Mouse (Mus musculus) bone marrow macrophage, adult 2 months (primary cell): ENCODE data around the gene Yy1.

Source experiments
- CTCF ChIP-seq: IDR thresholded peaks from 2 replicates; pipeline ENCODE4 v1.5.1; 2012; ENCODE audit warnings: low read depth, mild to moderate bottlenecking, low read length, moderate library complexity
- POLR2A ChIP-seq: IDR thresholded peaks from 2 replicates; pipeline ENCODE4 v1.6.1; 2012; ENCODE audit warnings: mild to moderate bottlenecking, low read depth, low read length, borderline replicate concordance

DNA sequence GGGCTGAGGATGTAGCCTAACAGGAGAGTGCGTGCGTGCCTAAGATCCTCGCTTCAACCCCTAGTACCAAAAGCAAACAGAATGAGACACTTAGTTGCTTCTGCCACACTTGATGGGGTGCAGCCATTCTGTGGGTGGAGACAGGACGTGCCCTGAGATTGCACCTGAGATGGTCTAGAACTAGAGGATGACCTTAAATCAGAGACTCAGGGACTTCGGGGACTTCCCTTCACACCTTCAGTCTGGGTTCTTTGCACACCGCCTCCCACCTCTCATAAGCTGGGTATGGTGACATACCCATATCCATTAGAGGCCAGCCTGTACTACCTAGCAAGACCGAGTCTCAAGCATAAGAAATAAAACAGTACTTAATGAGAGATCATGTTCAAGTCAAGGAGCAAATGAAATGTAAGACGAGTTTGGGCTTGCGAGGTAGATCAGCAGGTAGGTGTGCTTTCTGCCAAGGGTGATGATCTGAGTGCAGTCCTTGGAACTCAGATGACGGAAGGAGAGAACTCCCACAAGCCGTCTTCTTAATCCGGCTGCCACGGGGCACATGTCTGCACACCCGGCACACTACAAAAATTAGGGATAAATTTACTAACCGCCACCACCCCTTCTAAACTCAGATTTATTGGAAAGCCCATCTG is 31.6 kb downstream of the Yy1 start:
- TF ChIP-seq POLR2A (no peak), CTCF (no peak)
